Mouse (Mus musculus) neural tube, embryonic 10.5 days (tissue): ENCODE results near the gene Cops9.
A peak's percentile ranks its signal among the peaks of the same experiment; 100 is the strongest.

Source experiments
- DNase-seq: peaks from one replicate; pipeline ENCODE4 v3.0.0-alpha.2; 2017; ENCODE audit warnings: low spot score; ENCODE audit errors: extremely low spot score

Gene Cops9

GRCm38 (mm10) chr1:92647026-92647425 is 5.2 kb upstream of the Cops9 start:
- DNase-seq: no peak

DNA sequence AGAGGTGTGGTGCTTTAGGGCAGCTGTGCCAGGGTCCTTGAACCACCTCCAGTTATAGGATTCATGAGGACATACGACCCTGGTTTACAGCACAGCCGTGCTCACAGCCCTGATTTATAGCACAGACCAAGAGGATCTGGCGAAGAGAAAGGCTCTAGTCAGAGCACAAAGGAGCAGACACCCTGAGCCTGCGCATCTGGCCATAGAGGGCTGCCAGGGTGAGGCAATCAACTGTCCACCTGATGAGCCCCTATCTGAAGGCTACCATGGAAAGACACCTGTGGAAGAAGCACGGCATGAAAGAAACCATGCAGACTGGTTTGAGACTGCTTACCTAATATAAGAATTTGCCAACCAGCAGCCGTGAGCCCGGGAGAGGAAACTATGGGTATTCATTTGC is 4.8 kb upstream of the Cops9 start:
- no peak for DNase-seq

- no peak for DNase-seq
Observed at GRCm38 (mm10) chr1:92646111-92646510, 4.3 kb upstream of the Cops9 start.

GRCm38 (mm10) chr1:92644916-92645315 is 3.1 kb upstream of the Cops9 start:
- no peak for DNase-seq

- DNase-seq: no peak
Observed at GRCm38 (mm10) chr1:92643691-92644090, 1.9 kb upstream of the Cops9 start.

DNA sequence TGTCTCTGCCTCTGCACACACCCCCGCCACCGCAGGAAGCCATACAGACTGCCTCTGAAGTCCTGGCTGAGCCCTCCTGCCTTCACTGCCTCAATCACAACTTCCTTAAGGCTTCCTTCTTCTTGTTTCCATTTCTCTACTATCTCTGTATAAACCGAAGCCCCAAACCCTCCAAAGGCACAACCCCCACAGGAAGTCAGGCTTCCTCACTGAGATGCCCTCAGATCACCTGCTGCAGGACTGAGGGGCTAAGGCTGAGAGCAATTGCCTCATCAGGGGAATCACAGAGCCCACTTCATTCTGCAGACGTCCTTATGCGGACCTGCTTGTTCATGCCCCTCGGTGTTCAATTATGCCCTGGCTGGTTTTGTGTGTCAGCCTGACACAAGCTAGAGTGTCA is 1.4 kb downstream of the Cops9 start:
- DNase-seq: no peak

DNA sequence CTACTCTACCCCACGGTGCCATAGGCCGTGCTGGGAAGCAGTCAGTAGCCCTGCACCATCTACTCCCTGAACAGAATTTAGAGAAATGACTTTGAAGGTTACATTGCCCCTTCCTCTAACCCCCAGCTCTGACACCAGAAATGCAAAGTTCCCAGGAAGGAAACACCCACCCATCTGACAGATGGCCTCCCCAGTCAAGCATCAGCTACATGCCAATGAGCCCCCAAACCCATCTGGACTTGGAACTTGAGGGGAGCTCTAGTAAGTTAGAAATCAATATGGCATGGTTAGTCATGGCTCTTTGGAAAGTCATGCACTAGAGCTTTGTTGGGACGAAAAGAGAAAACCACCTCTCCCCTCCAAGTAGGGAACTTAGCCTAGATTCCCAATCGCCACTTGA is 3.0 kb downstream of the Cops9 start:
- DNase-seq: no peak

DNA sequence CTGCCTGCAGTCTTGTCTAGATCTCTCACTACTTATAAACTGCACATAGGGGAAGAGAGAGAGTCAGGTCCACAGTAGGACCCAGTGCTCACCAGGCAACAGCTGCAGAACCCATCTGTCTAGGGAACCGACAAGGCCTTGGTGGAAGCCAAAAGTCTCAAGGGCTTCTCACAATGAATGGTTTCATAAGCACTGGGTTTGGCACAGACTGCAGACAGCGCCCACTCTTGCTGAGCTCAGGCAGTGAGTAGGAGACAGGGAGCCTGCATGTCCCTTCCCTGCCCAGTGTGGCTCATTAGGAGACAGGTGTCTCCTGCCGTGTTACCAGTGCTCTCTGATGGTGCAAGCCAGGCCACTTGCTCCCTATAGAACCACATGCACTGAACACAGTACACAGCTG is 3.6 kb downstream of the Cops9 start:
- DNase-seq: no peak

DNA sequence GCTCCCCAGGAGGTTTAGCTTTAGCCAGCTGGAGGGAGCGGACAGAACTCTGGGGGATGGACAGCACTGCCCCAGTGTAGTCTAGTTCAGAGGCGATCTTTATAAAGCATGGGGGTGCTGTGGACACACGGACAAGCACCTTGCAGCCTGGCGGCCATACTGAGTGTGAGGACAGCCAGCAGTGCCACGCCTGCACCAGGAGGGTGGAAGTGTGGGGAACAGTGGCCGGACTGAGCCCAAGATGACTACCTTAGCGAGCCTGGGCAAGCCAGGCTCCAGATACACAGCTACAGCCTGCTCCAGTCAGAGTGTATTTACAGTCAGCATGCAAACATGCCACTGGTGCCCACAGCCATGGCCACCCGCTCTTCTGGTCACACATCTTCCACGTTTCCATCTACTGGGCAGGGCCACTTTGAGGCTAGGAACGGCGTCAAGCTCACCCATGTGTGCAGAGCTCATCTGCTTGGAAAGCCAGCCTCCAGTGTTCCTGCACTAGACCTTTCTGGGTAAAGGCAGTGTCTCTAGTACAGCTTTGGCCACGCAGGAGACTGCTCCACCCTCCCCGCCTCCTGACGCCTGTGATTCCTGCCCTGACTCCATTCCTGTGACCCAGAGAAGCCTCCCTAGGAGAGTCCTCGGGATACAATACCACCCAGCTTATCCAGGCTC is 4.1 kb downstream of the Cops9 start:
- DNase-seq: no peak

DNA sequence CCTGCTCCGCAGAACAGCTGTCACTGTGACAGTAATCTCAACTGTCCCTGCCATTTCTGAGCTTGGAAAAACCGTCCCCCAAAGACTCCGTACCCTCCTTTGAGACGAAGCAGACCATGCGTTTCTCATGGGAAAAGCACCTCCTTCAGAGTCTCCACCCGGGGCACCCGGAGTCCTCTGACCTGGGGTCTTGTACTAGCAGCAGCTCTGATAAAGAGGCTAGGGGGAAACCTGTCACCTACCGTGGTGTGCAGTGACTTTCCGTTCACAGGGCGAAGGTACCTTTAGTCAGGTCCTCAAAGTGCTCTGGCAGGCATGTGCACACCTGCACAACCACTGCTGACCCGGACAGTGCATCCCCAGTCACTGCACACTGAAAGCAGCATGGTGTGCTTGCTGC is 5.1 kb downstream of the Cops9 start:
- DNase-seq: no peak

GRCm38 (mm10) chr1:92636015-92636414 is 5.8 kb downstream of the Cops9 start:
- no peak for DNase-seq

DNA sequence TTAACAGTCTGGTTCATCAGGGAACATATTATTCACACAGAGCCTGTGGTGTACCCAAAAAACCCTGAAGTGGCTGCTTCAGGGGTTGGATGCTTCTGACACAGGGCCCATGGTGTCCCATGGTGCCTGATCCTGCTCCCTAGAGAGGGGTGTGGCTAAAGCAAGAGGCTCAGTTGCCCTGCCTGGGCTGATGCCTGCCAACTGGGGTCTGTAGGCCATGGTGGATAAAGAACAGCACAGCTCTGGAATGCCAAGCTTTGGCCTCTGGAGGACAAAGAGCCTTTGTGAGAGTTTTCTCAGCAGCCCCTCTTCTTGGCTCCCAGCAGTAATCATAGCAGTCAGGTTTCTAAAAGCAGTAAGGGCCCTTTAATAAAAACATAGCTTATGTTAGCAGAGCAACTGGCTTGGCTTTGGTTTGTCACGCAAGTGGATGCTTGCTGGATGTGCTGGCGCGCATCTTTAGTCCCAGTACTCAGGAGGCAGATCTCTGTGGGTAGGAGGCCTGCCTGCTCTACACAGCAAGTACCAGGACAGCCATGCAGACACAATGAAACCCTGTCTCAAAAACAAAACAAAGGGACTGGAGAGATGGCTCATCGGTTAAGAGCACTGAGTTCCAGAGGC is 6.7 kb downstream of the Cops9 start:
- no peak for DNase-seq

DNA sequence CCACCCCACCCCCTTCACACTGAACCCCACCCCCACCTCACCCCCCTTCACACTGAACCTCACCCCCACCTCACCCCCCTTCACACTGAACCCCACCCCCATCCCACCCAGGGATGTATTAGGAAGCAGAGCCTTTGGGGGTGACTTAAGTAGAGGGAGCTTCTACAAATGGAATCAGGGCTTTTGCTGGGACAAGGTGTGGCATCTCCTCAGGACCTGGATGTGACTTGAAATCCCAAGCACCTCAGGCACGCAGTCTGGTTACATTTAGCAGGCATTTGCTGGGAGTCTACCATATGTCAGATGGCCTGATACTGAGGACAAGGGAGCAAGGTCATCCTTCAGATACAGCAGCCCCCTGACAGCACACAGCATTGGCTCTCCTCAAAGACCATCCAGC is 7.2 kb downstream of the Cops9 start:
- DNase-seq: no peak

DNA sequence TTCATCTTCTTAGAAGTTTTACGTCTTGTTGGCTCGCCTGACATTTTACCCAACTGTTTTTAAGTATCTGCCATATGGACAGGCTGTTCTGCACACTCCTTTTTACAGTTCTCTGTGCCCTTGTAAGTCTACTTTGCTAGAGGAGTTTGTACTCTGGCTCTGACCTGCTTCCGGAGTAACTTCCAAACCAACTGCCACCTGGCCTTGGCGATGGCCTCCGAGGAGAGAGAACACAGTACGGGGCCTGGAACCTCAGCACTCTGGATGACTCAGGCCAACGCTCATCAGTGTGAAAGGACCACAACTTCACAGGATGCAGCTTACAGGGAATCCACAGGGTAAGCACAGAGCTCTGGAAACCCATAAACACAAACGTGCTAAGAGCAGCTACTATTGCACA is 8.1 kb downstream of the Cops9 start:
- no peak for DNase-seq

DNA sequence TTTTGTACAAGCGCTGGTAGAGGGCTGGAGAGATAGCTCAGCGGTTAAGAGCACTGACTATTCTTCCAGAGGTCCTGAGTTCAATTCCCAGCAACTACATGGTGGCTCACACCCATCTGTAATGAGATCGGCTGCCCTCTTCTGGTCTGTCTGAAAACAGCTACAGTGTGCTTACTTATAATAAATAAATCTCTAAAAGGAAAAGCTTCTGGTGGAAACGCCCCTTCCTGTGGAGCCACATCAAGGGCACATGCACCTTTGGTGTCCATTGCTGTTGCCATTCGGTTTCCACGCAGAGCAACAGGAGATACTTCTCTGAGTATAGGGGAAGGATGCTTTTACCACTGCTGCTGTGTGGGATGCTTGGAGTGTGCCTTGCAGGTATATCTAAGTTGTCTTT is 8.8 kb downstream of the Cops9 start:
- no peak for DNase-seq

- DNase-seq: no peak
Observed at GRCm38 (mm10) chr1:92632196-92632595, 9.6 kb downstream of the Cops9 start.

- DNase-seq: no peak
Observed at GRCm38 (mm10) chr1:92628227-92628626, 13.6 kb downstream of the Cops9 start.

- no peak for DNase-seq
Observed at GRCm38 (mm10) chr1:92618360-92618759, 23.4 kb downstream of the Cops9 start.

DNA sequence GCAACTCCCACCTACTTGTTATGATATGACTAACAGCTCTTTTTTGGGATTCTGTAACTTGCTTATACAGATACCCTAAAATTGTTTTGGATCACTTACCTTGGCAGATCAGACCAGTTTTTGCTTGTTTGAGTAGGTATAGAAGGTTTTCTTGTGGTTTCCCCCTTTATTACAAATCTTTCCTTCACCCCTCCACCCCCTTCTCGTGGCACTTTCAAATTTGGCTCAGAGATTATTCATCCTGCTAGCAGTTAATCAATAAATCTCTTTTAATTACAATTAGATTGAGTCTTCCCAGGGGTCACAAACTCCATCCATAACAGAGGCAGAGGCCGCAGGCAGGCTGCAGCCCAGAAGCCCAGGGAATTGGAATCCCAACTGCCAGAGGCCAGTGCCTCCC is 24.3 kb downstream of the Cops9 start, which contains the start of gene Olfr12:
TSS of gene Olfr12 (plus strand) at position 301 of the 400 bp plus-strand sequence.
- DNase-seq: no peak

DNA sequence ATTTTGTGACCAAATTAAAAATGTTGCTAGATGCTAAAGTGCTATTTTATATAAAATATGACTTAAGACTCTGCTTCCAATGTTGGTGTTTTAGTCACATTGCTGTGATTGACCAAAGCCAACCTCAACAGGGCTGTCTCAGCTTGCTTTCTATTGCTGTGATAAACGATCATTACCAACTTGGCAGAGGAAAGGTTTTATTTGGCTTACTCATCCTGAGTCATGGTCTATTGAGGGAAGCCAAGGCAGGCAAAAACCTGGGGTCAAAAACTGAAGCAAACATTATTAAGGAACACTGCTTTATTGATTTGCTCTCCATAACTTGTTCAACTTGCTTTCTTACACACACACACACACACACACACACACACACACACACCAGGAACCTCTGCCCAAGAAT is 25.7 kb downstream of the Cops9 start:
- DNase-seq: no peak

- peak; percentile 2 for DNase-seq
Observed at GRCm38 (mm10) chr1:92614516-92614915, 27.3 kb downstream of the Cops9 start.

DNA sequence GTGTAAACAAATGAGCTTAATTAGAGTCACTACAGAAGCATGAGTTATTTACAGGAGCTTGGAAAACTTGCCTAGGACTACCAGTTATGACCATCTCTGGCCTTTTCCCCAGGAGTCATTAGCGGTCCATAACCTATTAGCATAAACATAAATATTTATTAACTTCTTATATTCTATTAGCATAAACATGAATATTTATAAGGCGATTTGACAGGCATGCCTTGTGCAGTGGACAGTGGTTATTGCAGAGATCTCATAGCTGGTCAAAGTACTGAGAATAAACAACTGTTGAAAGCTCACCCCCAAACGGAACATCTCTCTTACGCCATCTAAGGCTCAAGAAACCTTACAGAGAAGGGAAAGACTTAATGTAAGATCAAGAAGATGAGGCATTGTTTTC is 28.6 kb downstream of the Cops9 start:
- no peak for DNase-seq

- peak; percentile 57 for DNase-seq
Observed at GRCm38 (mm10) chr1:92611008-92611407, 30.8 kb downstream of the Cops9 start.
